Mouse (Mus musculus): ENCODE measurements at regions not wholly inside any gene's neighbourhood (a gene's known extent, or its start where the extent isn't known, plus 50 kb on each side); places are given as distances from the start of the nearest gene placed in this dataset.

- TF ChIP-seq CTCF (conservative IDR thresholded peaks at IDR 0.05; ENCODE audit: insufficient read depth, insufficient read length, low read depth, low read length): no peak
- no peak for TF ChIP-seq POLR2A (IDR thresholded peaks at IDR 0.05; ENCODE audit: low read depth, low read length)
Observed at GRCm38 (mm10) chr2:161460600-161460999, 351.7 kb upstream of the Chd6 start.

Measured in kidney, adult 2 months (tissue).